Mouse (Mus musculus) spleen, adult 12 weeks (tissue): ENCODE measurements around the gene Lgals9.
"Not testable (repeated sequence)": the region's sequence is repeated elsewhere in the genome, so short reads cannot be mapped to it uniquely, and the experiment has no call there.

Source experiments
- DNase-seq: peaks from one replicate; pipeline ENCODE4 v3.0.0; 2022; ENCODE audit warnings: low spot score

The Lgals9 gene

DNA sequence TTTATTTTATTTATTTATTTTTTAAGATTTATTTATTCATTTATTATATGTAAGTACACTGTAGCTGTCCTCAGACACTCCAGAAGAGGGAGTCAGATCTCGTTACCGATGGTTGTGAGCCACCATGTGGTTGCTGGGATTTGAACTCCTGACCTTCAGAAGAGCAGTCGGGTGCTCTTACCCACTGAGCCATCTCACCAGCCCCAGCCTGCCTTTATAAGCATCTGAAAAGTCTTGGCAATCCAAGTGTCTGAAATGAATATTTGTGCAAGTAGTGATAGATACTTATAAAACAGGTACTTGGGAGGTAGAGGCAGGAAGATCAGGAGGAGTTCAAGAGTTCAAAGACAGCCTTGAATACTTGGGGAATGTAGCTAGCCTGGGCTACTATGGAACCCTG lies 22.6 kb upstream of the Lgals9 start:
- not testable (repeated sequence) for DNase-seq

DNA sequence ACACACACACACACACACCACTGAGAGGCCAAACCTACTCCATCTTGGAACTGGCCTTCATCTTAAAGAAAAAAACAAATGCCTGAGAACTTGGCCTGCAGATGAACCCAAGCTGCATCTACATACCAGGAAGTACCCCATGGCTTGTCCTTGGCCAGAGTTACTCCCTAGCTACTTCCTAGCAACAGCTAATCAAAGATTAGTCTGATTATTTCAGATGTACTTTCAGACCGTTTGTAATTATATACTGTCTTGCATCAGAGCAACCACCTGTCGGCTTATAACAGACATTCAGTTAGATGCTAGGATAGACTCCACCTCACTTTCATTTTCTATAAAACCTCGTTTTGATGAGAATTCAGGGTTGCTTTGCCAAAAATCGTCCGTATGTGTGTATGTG lies 21.7 kb upstream of the Lgals9 start:
- no peak for DNase-seq

DNA sequence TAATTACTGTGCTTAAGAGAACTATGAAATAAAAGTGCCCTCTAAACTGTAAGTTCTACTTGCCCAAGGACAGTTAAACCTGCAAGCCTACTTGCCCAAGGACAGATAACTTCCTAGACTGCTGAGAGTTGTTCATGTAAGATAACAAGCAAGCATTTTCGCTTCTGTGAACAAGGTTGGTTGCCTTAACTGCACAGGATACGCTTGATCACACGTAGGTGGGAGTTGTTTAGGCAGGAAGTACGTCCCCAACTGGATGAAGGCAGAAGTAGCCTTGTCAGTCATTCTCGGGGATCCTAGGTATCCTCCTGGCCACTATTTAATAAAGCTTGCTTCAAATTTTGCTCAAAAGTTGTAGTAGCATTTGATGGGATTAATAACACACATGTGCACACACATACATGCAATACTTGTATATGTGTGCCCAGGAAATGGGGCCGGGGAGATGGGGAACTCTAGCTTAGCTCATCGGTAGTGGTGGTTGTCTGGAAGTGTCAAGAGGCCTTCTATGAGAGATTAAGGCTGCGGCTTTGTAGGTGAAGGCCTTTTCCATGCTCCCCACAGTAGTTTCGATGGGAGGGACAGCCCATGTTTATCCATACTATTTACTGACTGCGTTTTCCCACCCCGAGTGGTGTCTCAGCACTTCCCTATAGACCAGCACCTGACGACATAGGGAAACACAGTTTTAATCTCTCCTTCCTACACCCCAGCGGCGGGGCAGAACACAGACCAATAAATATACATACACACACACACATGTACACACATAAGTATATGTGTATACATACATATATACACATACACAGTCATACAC lies 21.0 kb upstream of the Lgals9 start:
- no peak for DNase-seq

DNA sequence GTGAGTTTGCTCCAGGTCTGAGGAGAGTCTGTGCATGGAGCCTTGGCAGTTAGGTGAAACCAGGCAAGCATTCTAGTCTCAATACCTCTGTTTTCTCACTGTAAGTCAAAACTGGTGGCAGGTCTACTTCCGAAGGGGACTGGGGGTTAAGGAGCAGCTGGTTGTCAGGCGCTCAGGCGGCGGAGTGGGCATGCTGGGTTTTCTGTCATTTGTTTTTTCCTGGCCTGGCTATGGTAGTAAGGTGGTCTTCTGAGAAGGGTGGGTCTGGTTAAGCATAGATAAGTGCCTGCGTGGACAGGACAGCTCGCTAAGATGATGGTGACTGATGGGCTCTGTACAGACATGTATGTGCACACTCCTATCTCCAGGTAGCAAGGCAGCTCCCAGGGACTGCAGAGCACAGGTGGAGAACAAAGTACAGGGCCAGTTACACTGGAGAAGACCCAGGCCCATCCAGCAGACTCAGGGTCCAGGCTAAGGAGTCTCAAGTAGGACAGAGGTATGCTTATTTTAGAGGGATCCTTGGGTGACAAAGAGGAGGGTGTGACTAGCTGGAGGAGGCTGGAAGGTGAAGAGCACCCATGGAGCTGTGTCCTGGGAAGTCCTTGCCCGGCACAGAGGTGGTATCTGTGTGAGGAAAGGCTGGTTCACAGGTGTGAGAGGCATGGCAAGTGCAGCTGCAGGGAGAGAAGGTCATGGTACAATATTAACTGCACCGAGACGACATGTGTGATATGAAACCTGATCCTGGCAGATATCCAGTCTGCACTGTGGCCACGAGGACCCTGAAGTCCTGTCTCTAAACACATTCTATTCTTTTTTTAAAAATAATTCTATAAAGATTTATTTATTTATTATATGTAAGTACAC lies 19.3 kb upstream of the Lgals9 start:
- no peak for DNase-seq

DNA sequence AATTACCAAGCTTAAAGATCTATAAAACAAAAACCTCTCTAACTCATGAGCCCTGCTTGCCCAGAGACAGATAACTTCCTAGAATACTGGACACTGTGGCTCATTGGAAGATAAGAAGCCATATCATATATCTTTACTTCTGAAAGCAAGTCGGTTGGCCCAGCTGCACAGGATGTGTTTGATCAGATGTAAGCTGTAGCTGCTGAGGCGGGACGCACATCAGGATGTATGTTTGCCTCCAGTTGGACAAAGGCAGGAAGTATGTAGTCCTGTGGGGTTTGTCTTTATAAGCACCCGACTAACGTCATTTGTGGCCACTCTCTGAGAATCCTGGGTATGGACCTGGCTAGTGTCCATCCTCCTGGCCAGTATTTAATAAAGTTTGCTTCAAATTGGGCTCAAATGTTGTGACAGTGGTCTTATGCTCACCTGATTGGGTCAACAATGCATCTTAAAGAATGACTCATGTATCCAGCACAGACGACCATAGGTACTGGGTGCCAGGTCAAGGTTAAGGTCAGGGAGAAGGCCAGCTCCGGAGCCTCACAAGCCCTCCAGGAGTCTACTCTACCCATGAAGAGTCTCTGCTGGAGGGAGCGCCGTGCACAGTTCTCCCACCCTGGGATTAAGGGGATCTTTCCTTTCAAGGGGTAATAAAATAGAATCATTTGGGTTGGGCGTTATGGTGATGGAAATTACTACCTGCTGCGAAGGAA lies 18.5 kb upstream of the Lgals9 start:
- DNase-seq = no peak

DNA sequence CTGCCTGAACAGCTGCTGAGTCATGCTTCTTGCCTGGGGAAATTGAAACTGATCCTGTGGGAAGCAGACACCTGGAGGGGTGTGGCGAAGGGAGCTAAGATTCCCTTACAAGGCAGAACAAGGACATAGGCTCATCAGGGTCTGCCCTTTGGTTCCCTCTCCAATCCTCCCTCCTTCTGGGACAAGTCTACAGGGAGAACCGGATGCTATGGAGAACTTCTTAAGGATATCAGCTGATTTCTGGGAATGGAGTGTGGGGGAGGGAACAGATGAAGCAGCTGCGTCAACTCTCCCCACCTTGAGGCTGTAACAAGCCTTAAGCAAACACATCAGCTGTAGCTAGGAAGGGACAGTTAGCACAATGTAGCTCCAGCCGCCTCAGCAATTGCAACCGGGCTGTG lies 17.8 kb upstream of the Lgals9 start:
- DNase-seq = no peak

DNA sequence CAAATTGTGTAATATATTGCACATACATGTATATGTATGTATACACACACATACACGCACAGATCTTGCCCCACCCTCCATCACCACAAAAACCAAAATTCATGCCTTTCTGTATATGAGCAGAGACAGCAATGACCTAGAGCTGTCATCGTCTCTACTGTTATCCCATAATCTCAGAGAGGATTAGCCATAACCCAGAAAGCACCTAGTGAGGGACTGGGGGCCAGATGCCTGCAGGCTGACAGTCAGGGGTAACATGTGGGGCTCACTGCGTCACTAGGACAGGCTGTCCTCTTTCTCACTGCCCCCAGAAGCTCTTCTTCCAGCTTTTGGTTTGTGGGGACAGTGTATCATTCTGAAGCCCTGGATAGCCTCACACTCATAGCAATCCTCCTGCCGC lies 17.1 kb upstream of the Lgals9 start:
- DNase-seq = no peak

DNA sequence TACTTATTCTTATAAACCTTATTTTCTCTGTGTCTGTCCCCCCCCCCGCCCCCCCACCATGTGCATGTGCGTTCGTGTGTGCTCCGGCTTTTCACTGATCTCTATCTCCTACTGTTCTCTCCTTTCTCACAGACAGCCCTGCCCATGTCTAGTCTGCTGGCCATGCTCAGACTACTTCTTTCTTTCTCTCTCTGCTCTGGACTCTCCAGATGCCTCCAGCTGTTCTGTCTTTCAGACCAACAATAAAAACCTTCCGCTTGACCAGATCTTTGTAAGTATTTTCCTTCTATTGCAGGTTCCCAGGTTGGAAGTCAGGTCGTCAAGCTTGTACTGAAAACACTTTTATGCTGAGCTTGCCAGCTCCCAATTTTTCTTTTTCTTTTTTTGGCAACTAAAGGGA lies 14.4 kb upstream of the Lgals9 start:
- DNase-seq = no peak

DNA sequence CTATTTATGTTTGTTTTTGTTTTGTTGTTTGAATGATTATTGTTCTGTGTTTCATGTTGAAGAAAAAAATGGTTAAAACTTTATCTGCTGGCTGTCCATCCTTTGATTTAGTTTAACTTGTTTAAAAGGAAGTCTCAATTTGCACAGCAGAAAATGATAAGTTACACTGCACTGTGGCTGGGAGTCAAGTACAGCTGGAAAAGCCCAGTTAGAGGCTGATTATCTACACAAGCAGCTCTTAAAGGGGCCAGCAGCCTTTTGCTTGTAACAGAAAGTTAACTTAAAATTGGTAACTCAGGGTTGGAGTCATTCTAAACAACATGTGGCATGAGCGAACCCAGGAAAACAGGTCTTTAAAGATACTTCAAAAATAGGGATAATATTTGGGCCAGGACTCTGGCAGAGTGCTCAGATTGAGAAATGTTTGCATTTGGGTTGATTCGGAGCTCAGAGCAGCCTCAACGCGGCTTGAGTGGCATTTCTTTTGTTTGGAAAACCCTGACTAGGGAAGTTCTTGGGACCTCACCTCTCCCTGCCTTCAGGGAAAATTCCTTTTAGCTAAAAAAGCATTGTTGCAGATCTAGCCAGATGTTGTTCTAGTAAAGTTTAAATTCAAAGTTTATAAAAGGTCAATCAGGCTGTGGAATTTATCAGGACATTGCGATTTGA lies 6.3 kb upstream of the Lgals9 start:
- not testable (repeated sequence) for DNase-seq

DNA sequence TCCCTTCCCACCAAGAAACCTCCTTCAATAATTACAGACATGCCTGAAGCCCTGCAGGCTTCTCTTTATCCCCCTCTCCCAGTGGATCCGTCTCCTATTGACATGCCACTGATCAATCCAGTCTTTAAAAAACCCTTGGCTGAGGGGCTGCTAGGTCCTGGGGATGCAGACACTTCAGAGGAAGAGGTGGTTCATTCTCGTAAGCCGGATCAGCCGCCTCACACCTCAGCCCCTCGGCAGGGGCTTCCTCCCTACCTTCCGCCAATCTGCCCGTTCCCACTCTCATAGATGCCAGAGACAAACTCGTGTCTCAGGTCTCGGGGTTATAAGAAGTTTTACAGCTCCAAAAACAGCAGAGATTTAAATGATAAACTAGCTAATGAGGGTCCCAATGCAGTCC lies 5.3 kb upstream of the Lgals9 start:
- no peak for DNase-seq

DNA sequence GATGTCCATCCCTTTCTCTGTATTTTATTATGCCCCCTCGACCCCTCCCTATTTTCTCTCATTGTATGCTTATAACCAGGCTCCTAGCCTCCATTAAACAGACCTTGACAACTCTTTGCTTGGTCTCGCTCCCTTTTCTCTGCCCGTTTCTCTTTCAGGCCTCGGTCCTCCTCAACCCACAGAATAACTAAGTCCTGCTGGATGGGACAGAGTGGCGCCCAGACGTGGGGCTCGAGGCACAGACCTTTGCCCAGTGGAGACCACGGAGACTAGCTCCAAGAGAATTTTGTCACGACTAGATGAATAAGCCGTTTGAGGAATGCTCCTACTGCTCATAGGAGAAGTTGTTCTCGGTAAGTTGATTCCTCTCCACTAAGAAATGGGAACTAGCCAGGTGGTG lies 4.5 kb upstream of the Lgals9 start:
- not testable (repeated sequence) for DNase-seq

DNA sequence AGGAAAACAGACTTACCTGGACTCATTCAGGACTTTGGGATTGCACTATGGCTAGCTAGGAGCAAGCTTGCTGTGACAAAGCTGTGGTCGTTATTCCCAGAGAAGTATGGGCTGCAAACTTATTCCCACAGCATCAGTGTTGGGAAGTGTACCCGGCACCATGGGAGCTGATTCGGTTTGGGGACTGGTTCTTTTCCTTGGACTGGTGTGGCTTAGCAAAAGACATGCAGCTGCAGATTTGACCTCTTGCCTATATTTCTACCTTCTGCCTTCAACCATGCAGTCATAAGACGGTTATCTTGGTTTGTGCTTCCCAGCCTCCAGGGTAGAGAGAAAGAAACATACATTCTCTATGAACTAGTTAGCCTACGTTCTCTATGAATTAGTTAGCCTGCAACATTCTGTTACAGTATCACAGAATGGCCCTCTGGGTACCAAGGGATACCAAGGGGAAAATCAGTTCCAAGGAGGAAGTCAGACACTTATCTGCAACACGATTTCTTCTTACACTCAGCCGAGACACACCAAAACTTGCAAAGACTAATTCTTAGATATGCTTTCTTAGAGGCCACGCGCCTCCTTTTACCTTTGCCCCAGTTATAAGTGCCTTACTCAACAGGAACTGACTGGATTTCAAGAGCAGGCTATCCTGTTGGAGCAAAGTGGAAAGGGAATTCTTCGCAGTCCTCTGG lies 1.7 kb upstream of the Lgals9 start:
- DNase-seq = no peak

DNA sequence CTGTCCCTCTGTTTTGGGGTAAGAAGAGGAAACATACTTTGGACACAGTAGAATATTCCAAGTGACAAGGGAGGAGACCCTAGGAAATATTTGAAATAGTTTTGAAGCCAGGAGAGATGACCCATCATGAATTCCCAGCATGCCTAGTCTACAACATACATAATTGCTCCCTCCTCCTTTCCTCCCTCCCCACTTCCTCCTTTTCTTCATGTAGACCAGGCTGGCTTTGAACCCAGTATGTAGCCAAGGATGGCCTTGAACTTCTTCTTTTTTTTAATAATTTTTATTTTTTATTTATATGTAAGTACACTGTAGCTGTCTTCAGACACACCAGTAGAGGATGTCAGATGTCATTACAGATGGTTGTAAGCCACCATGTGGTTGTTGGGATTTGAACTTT lies 759 bp upstream of the Lgals9 start:
- DNase-seq = no peak

DNA sequence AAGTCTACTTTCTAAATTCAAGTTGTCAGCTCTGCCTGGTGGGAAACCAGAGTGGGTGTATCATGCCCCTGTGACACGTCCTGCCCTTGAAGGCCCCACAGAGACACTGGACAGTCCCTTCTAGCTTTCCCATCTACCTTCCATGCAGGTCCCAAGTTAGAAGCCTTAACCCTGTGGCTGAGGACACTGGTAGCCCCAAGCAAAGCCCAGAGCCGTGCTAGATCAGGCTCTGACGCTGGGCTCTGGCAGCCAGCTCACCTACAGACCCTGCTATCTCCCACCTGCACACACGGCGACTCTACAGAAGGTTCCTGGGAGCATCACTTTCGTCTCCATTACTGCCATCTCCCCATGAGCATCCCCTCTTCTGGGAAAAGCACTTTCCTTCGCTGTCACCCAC lies 1.2 kb downstream of the Lgals9 start:
- peak; percentile 19 for DNase-seq

DNA sequence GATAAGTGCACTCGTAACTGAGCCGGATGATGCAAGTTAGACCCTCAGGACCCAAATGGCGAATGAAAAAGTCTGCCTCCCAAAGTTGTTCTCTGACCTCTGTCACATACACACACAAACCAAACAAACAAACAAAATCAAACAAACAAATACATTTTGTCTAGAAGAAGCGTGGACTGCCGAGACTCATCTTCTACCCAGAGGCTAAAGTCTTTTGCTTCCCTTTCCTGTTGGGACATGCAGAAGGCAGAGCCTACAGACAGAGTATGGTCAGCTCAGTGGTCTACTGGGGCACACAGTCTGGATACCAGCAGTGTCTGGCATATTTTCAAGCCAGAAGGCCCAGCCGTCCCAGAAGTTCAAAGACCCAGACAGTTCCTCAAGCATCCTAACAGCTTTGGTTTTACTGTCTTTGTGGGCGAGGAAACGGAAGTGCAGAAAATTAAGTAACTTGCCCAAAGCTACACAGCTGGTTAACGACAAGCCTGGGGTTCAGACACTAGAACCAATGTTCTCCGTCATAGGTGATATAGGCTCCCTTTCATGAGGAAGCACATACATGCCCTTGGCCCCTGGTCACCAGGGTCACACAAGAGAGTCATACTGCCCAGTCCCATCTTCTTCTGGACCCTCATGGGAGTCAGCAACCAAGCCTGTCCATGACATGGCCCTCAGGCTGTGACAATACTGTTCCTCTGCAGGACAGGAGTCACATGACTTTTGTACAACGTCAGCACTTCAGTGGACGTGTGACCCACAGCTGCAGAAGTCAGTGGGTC lies 2.0 kb downstream of the Lgals9 start:
- DNase-seq = peak; percentile 8

DNA sequence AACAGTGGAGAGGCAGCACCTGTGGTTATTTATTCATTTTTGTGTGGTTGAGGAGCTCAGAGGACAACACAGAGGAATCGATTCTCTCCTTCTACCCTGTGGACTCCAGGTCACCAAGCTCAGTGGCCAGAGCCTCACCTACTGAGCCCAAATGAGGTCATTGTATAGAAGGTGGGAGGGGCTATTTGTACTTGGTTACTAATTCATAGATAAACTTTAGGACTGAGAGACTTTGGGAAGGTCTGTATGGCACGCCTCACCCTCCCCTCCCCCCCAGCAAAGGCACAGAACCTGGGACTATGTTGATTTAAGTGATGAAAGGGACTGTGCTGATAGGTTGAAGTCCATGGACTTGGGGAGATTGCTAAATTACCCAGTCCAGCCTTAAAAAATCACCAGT lies 2.7 kb downstream of the Lgals9 start:
- no peak for DNase-seq

DNA sequence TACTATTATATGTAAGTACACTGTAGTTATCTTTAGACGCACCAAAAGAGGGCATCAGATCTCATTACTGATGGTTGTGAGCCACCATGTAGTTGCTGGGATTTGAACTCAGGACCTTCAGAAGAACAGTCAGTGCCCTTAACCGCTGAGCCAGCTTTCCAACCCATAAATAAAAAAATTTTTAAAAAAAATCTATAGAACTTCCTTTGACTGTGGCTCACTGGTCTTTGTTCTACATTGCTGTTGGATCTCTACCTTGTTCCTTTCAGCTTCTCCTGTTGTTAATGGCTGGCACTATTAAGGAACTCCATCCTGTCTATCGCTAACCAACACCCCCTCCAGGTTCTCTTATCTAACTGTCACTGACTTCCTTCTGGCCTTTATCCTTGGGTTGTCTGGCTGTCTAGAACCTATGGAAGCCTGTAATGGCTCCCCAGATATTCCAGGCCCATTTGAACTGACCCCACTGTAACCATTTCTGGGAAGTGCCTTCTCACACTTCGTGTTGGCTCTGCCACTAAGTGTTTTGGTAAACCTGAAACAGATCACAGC lies 4.6 kb downstream of the Lgals9 start:
- DNase-seq = no peak

DNA sequence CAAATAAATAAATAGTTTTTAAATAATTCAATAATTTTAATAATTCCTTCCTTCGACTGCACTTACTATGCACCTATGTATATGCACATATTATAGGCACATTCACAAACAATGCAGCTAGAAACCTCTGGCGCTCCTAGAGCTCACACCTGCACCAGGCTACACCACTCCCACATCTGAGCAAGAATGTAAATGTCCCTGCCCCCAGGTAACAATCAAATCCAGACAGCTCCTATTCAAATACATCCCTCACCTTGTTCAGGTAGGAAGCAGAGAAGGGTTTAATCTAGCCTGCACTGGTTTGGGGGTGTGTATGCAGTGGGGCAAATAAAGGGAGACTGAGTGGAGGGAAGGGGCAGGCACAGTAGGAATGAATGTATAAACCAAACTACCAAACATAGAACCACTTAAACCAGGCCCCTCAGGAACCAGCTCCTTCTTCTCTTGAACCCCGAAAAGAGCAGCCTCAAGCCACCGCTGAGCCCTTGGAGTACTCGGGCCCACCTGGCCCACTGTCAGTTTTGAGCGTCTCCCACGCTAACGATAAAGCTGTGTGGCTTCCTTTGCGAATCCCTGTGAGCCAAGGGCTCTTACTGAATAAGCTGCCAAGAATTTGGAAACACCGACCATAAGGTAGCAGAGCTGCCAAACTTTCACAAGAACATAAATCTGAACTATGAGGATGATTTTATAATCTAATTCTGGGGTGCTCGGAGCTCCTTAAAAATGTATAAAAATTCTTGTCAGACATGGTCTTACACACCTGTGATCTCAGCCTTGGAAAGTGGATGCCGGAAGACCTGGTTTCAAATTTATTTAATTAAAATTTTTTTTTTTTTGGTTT lies 6.3 kb downstream of the Lgals9 start:
- DNase-seq = no peak

DNA sequence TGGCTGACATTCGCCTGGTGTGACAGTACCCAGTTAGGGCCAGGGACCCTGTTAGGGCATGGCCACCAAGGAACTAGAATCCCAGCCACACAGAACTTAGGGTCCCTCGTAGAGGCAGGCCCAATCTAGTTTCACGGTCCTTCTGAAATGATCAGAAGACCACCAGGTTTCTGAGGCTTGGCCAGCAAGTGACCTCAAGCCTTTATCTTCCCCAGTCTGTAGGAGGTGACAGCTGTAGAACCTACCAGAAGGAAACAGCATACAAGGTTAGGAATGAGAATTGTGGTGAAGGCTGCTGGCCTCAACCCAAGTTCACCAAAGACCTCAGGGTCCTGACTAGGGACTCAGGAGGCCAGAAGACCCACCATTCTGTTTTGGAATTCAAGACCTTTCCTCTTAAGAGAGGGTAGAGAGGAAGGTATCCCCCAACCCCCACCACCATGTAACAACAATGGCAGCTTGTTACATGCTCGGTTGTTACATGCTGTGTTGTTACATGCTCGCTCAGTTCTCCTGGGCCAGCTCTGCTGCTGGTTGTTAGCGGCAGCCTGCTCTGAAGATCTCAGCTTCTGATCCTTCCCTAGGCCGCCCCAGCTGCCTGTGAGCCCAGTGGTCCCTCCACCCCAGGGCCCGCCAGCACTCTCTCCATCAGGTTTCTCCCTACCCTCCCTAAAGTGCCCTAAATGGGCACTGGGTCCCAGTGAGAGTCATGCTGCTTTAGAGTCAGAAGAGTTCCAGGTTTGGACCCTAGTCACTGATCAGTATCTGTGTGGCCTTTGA lies 7.8 kb downstream of the Lgals9 start:
- no peak for DNase-seq
